Mouse (Mus musculus): ENCODE data around the gene Nox3. TPM values are rescaled to one million over a fixed set of nuclear protein-coding genes. Genes with fewer than 3 reads are reported as not detected.
A peak's percentile ranks its signal among the peaks of the same experiment; 100 is the strongest.

Gene Nox3
- not detected in 2 replicates for polyA plus RNA-seq (2015; fragmentation: Nextera tagmentation; extraction: Ambion mirVana)

- Histone ChIP-seq H3K9ac (no peak within 1 kb of the TSS), H3K36me3 (no peaks in the 10 kb centered on the region), H3K27ac (no peak within 1 kb of the TSS), H3K27me3 (no peaks in the 10 kb centered on the region), H3K4me3 (no peak within 1 kb of the TSS), H3K9me3 (no peaks in the 10 kb centered on the region), H3K4me2 (no peak within 1 kb of the TSS), H3K4me1 (no peaks in the 10 kb centered on the region)
- 91% methylated on average over 9 of the region's 9 CpGs for WGBS
- ATAC-seq (ENCODE audit: insufficient number of reproducible peaks, insufficient read depth, low FRiP score, low TSS enrichment, low read depth) = no peak
These were observed at the start of gene Nox3 for GRCm38 (mm10) chr17:3696161-3696560. TSS of gene Nox3 (minus strand) at chr17:3696261.

DNA sequence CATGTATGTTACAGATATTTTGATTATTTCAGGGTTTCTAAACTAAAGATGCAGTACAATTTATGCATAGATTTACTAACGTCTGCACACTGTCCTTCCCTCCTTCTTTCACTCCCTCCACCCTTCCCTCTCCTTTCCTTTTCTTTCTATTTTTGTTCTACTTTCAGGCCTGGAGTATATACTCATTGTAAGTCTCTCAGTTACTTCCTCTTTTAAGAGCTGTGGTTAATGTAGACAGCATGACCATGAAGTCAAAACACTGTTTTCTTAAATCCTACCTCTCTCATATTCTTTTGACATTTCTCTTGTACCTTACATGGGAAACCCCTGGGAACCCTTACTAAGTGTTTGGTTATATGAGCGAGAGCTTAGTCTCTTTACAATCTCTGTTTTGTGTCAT lies 48.3 kb upstream of the Nox3 start:
- 67% methylated on average over 2 of the region's 2 CpGs for WGBS
- no peaks in the 10 kb centered on the region for H3K36me3 ChIP-seq
- no peak for ATAC-seq (ENCODE audit: insufficient number of reproducible peaks, insufficient read depth, low FRiP score, low TSS enrichment, low read depth)

GRCm38 (mm10) chr17:3736936-3737335 lies 40.9 kb upstream of the Nox3 start:
- WGBS = 53% methylated on average over 2 of the region's 2 CpGs
- Histone ChIP-seq H3K9ac (no peak overlapping the region), H3K4me1 (peaks cover 3% of the 10 kb centered on the region; the same call in 1 of the 2 replicates), H3K9me3 (no peaks in the 10 kb centered on the region), H3K27ac (no peak overlapping the region), H3K4me2 (no peak overlapping the region), H3K36me3 (no peaks in the 10 kb centered on the region), H3K27me3 (no peaks in the 10 kb centered on the region), H3K4me3 (no peak overlapping the region)
- no peak for ATAC-seq (ENCODE audit: insufficient number of reproducible peaks, insufficient read depth, low FRiP score, low TSS enrichment, low read depth)

More for the DNA sequence above, 48.3 kb upstream of the Nox3 start:
- Histone ChIP-seq H3K4me1 (no peaks in the 10 kb centered on the region), H3K9me3 (no peaks in the 10 kb centered on the region), H3K27ac (no peak overlapping the region), H3K4me2 (no peak overlapping the region), H3K27me3 (no peaks in the 10 kb centered on the region), H3K4me3 (no peak overlapping the region), H3K9ac (no peak overlapping the region)

GRCm38 (mm10) chr17:3734286-3734685 lies 38.2 kb upstream of the Nox3 start:
- Histone ChIP-seq H3K27ac (no peak overlapping the region), H3K4me3 (no peak overlapping the region), H3K4me2 (no peak overlapping the region), H3K9me3 (no peaks in the 10 kb centered on the region), H3K36me3 (no peaks in the 10 kb centered on the region), H3K4me1 (peaks cover 3% of the 10 kb centered on the region; the same call in 1 of the 2 replicates), H3K9ac (no peak overlapping the region), H3K27me3 (no peaks in the 10 kb centered on the region)
- no peak for ATAC-seq (ENCODE audit: insufficient number of reproducible peaks, insufficient read depth, low FRiP score, low TSS enrichment, low read depth)

DNA sequence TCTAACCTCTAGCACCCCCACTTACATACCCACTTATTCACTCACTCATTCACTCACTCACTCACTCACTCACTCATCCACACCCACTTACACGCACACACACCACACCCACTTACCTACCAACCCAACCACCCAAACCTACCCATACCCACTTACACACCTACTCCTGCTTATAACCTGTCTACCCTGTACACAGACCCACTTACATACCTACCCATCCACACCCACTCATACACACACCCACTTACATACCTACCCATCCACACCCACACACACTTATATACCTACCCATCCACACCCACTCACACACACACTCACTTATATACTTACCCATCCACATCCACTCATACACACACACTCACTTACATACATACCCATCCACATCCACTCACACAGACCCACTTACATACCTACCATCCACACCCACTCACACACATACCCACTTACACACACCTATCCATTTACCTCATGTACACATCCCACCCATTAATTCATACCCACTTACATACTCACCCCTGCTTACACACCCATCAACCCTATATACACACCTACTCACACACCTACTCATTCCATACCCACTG lies 9.4 kb upstream of the Nox3 start:
- H3K27ac ChIP-seq = no peak overlapping the region
- H3K36me3 ChIP-seq = no peaks in the 10 kb centered on the region
- 0 out of 2 replicates have a peak, but pooled peaks have one; percentile 56 for ATAC-seq (ENCODE audit: insufficient number of reproducible peaks, insufficient read depth, low FRiP score, low TSS enrichment, low read depth)
- no peak overlapping the region for H3K4me2 ChIP-seq
- no peak overlapping the region for H3K9ac ChIP-seq
- no peaks in the 10 kb centered on the region for H3K9me3 ChIP-seq
- H3K4me1 ChIP-seq = no peaks in the 10 kb centered on the region
- no peaks in the 10 kb centered on the region for H3K27me3 ChIP-seq
- no peak overlapping the region for H3K4me3 ChIP-seq
- 85% methylated on average over 1 of the region's 1 CpGs for WGBS

GRCm38 (mm10) chr17:3702320-3702719 lies 6.3 kb upstream of the Nox3 start:
- Histone ChIP-seq H3K4me1 (no peaks in the 10 kb centered on the region), H3K4me2 (no peak overlapping the region), H3K27ac (no peak overlapping the region), H3K9me3 (no peaks in the 10 kb centered on the region), H3K27me3 (no peaks in the 10 kb centered on the region), H3K9ac (no peak overlapping the region), H3K36me3 (no peaks in the 10 kb centered on the region), H3K4me3 (no peak overlapping the region)
- 52% methylated on average over 3 of the region's 3 CpGs for WGBS
- no peak for ATAC-seq (ENCODE audit: insufficient number of reproducible peaks, insufficient read depth, low FRiP score, low TSS enrichment, low read depth)

- no peaks in the 10 kb centered on the region for H3K27me3 ChIP-seq
- H3K9me3 ChIP-seq = no peaks in the 10 kb centered on the region
- ATAC-seq (ENCODE audit: insufficient number of reproducible peaks, insufficient read depth, low FRiP score, low TSS enrichment, low read depth) = no peak
- H3K4me3 ChIP-seq = no peak overlapping the region
- 73% methylated on average over 8 of the region's 8 CpGs for WGBS
- no peak overlapping the region for H3K9ac ChIP-seq
- H3K27ac ChIP-seq = no peak overlapping the region
- H3K36me3 ChIP-seq = no peaks in the 10 kb centered on the region
- H3K4me2 ChIP-seq = no peak overlapping the region
- H3K4me1 ChIP-seq = 0 out of 2 replicates have a peak, but pooled peaks cover 3% of the 10 kb centered on the region
These were observed 3.2 kb downstream of the Nox3 start for GRCm38 (mm10) chr17:3692817-3693216.

GRCm38 (mm10) chr17:3690499-3691258 lies 5.4 kb downstream of the Nox3 start:
- Histone ChIP-seq H3K27ac (no peak overlapping the region), H3K4me2 (no peak overlapping the region), H3K27me3 (no peaks in the 10 kb centered on the region), H3K4me3 (no peak overlapping the region), H3K9me3 (no peaks in the 10 kb centered on the region), H3K4me1 (0 out of 2 replicates have a peak, but pooled peaks cover 3% of the 10 kb centered on the region), H3K36me3 (no peaks in the 10 kb centered on the region), H3K9ac (no peak overlapping the region)
- no peak for ATAC-seq (ENCODE audit: insufficient number of reproducible peaks, insufficient read depth, low FRiP score, low TSS enrichment, low read depth)
- 30% methylated on average over 8 of the region's 8 CpGs for WGBS

GRCm38 (mm10) chr17:3683662-3684061 lies 12.4 kb downstream of the Nox3 start:
- no peak overlapping the region for H3K4me2 ChIP-seq
- 43% methylated on average over 3 of the region's 3 CpGs for WGBS
- no peaks in the 10 kb centered on the region for H3K9me3 ChIP-seq
- H3K27me3 ChIP-seq = no peaks in the 10 kb centered on the region
- H3K9ac ChIP-seq = no peak overlapping the region
- H3K36me3 ChIP-seq = no peaks in the 10 kb centered on the region
- H3K4me3 ChIP-seq = no peak overlapping the region
- H3K4me1 ChIP-seq = no peaks in the 10 kb centered on the region
- no peak for ATAC-seq (ENCODE audit: insufficient number of reproducible peaks, insufficient read depth, low FRiP score, low TSS enrichment, low read depth)
- H3K27ac ChIP-seq = no peak overlapping the region

GRCm38 (mm10) chr17:3669226-3669625 lies 26.8 kb downstream of the Nox3 start:
- Histone ChIP-seq H3K36me3 (no peaks in the 10 kb centered on the region), H3K9ac (no peak overlapping the region), H3K4me1 (no peaks in the 10 kb centered on the region), H3K4me2 (no peak overlapping the region), H3K27ac (no peak overlapping the region), H3K9me3 (no peaks in the 10 kb centered on the region), H3K27me3 (no peaks in the 10 kb centered on the region), H3K4me3 (no peak overlapping the region)
- ATAC-seq (ENCODE audit: insufficient number of reproducible peaks, insufficient read depth, low FRiP score, low TSS enrichment, low read depth) = no peak
- 68% methylated on average over 4 of the region's 4 CpGs for WGBS

DNA sequence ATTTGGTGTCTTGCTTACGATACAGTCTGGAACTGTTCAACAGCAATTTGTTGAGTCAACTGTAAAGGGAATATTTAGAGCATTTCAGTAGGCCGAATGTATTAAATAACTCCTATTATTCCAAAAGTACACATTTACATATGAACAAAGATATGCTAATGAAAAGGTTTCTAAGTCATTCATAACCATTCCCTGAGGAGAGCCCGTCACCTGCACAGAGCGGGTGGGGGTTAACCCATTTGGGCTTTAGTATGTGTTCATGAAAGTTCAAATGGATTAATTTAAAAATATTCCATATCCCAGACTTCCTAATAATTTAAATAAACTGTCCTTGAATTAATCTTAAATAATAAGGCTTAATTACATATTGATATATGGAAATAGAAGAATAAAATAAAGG lies 28.8 kb downstream of the Nox3 start:
- no peaks in the 10 kb centered on the region for H3K4me1 ChIP-seq
- H3K27ac ChIP-seq = no peak overlapping the region
- 89% methylated on average over 4 of the region's 4 CpGs for WGBS
- H3K4me3 ChIP-seq = no peak overlapping the region
- no peak overlapping the region for H3K9ac ChIP-seq
- no peak for ATAC-seq (ENCODE audit: insufficient number of reproducible peaks, insufficient read depth, low FRiP score, low TSS enrichment, low read depth)
- H3K4me2 ChIP-seq = no peak overlapping the region
- H3K36me3 ChIP-seq = no peaks in the 10 kb centered on the region
- H3K27me3 ChIP-seq = no peaks in the 10 kb centered on the region
- no peaks in the 10 kb centered on the region for H3K9me3 ChIP-seq

DNA sequence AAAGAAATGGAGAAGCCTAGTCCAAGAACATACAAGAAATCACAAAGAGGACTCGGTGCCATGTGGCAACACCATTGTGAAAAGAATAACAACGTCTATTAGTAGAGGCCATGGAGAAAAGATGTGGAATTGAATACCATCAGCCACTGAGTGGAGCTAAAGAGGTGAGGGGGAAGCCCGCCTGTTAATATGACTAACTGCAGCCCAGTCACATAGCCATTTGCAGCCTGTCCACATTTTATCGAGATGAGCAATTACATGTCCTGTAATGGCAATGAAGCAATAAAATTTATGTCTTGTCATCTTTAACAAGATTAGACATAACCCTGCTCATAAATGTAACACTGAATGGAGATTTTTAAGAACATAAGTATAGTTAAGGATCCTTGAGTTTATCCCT lies 30.7 kb downstream of the Nox3 start:
- no peaks in the 10 kb centered on the region for H3K9me3 ChIP-seq
- H3K36me3 ChIP-seq = no peaks in the 10 kb centered on the region
- no peaks in the 10 kb centered on the region for H3K27me3 ChIP-seq
- no peak overlapping the region for H3K9ac ChIP-seq
- ATAC-seq (ENCODE audit: insufficient number of reproducible peaks, insufficient read depth, low FRiP score, low TSS enrichment, low read depth) = no peak
- 85% methylated on average over 4 of the region's 4 CpGs for WGBS
- no peak overlapping the region for H3K4me3 ChIP-seq
- no peaks in the 10 kb centered on the region for H3K4me1 ChIP-seq
- H3K27ac ChIP-seq = no peak overlapping the region
- H3K4me2 ChIP-seq = no peak overlapping the region

Data from embryonic facial prominence, embryonic 13.5 days (tissue).